Mouse (Mus musculus) stomach, embryonic 14.5 days (tissue): ENCODE data around the gene Znfx1. TPM values are rescaled to one million over a fixed set of nuclear protein-coding genes. Genes with fewer than 3 reads are reported as not detected.

ENCODE experiments used
- ATAC-seq: fragments of 200-750 bp; cut with Nextera tagmentation; 2 replicates; pipeline ENCODE4 v1.8.0; 2017; ENCODE audit warnings: low read depth, moderate TSS enrichment; ENCODE audit not compliant: insufficient number of reproducible peaks, insufficient read depth, low FRiP score
- H3K27ac ChIP-seq: fragments of 300-500 bp; sonication (generic); 2 replicates; pipeline ENCODE4 v1.5.1; 2014; ENCODE audit warnings: mild to moderate bottlenecking, low read length, moderate library complexity, mixed read lengths
- H3K27me3 ChIP-seq: fragments of 300-500 bp; sonication (generic); 2 replicates; pipeline ENCODE4 v1.6.1; 2014; ENCODE audit warnings: low read length, control low read depth, mixed read lengths; ENCODE audit not compliant: control insufficient read depth, insufficient read depth
- H3K36me3 ChIP-seq: fragments of 300-500 bp; sonication (generic); 2 replicates; pipeline ENCODE4 v1.6.1; 2014; ENCODE audit warnings: mild to moderate bottlenecking, control low read depth, low read length, moderate library complexity, mixed read lengths; ENCODE audit not compliant: control insufficient read depth, insufficient read depth
- H3K4me1 ChIP-seq: fragments of 300-500 bp; sonication (generic); 2 replicates; pipeline ENCODE4 v1.6.1; 2014; ENCODE audit warnings: low read length, control low read depth, mixed read lengths; ENCODE audit not compliant: control insufficient read depth, insufficient read depth
- H3K4me2 ChIP-seq: fragments of 300-500 bp; sonication (generic); replicated peaks from 2 replicates; pipeline ENCODE4 v1.6.1; 2014; ENCODE audit warnings: low read depth, low read length, control low read depth
- H3K4me3 ChIP-seq: fragments of 300-500 bp; sonication (generic); 2 replicates; pipeline ENCODE4 v1.5.1; 2014; ENCODE audit warnings: low read depth, low read length, control low read depth
- H3K9ac ChIP-seq: fragments of 300-500 bp; sonication (generic); replicated peaks from 2 replicates; pipeline ENCODE4 v1.6.1; 2014; ENCODE audit warnings: low read depth, mild to moderate bottlenecking, control low read depth, low read length, moderate library complexity, mixed read lengths
- H3K9me3 ChIP-seq: fragments of 300-500 bp; sonication (generic); 2 replicates; pipeline ENCODE4 v1.6.1; 2016; ENCODE audit warnings: low read depth, low read length, control low read depth; ENCODE audit not compliant: control insufficient read depth
- WGBS: fragments of 180-500 bp; shearing (Covaris S2); extraction: QIAGEN DNeasy Blood & Tissue Kit; methylation state at CpG from one replicate; pipeline ENCODE4 v1.1.7; 2014; 5-methylcytosine and 5-hydroxymethylcytosine counted together
- polyA plus RNA-seq: library from polyadenylated mRNA; unstranded; fragments of >200 nt; fragmentation: Nextera tagmentation; extraction: Ambion mirVana; gene quantifications from 2 replicates; pipeline ENCODE4 v1.2.1, GENCODE M21; 2014

Gene Znfx1
- polyA plus RNA-seq, 1 experiment from 2014 or later = 6.7 TPM

GRCm38 (mm10) chr2:167004099-167004854 is 58.5 kb downstream of the Znfx1 start:
- Histone ChIP-seq H3K36me3 (no peaks in the 10 kb centered on the region), H3K27me3 (no peaks in the 10 kb centered on the region), H3K9me3 (no peaks in the 10 kb centered on the region), H3K27ac (no peak overlapping the region), H3K4me3 (no peak overlapping the region), H3K4me1 (no peaks in the 10 kb centered on the region), H3K4me2 (no peak overlapping the region), H3K9ac (no peak overlapping the region)
- WGBS = 37% methylated on average over 8 of the region's 8 CpGs
- ATAC-seq = no peak

- Histone ChIP-seq H3K9me3 (no peaks in the 10 kb centered on the region), H3K27me3 (no peaks in the 10 kb centered on the region), H3K4me3 (no peak overlapping the region), H3K27ac (no peak overlapping the region), H3K4me2 (no peak overlapping the region), H3K4me1 (no peaks in the 10 kb centered on the region), H3K36me3 (no peaks in the 10 kb centered on the region), H3K9ac (no peak overlapping the region)
- ATAC-seq = no peak
- 79% methylated on average over 9 of the region's 9 CpGs for WGBS
Observed at GRCm38 (mm10) chr2:167001486-167001885, 61.3 kb downstream of the Znfx1 start.

GRCm38 (mm10) chr2:166996533-166996894 is 66.3 kb downstream of the Znfx1 start:
- ATAC-seq = no peak
- H3K9ac ChIP-seq = peak overlapping the region; percentile 43; the same call in 1 of the 2 replicates
- H3K4me1 ChIP-seq = peaks cover 22% of the 10 kb centered on the region; the same call in 1 of the 2 replicates
- peak overlapping the region; percentile 46 for H3K4me2 ChIP-seq
- H3K27me3 ChIP-seq = no peaks in the 10 kb centered on the region
- no peaks in the 10 kb centered on the region for H3K36me3 ChIP-seq
- H3K4me3 ChIP-seq = peak overlapping the region; percentile 94
- H3K27ac ChIP-seq = peak overlapping the region; percentile 98
- 40% methylated on average over 8 of the region's 8 CpGs for WGBS
- no peaks in the 10 kb centered on the region for H3K9me3 ChIP-seq

GRCm38 (mm10) chr2:166995796-166996532 is 66.9 kb downstream of the Znfx1 start, which contains the start of gene Stau1:
Gene Stau1, minus strand, starts transcription at chr2:166996299.
- peak within 1 kb of the TSS; percentile 89 for H3K4me2 ChIP-seq
- no peaks in the 10 kb centered on the region for H3K27me3 ChIP-seq
- H3K9me3 ChIP-seq = no peaks in the 10 kb centered on the region
- H3K9ac ChIP-seq = peak within 1 kb of the TSS; percentile 96
- H3K36me3 ChIP-seq = no peaks in the 10 kb centered on the region
- ATAC-seq = peak; percentile 99
- peak within 1 kb of the TSS; percentile 98 for H3K27ac ChIP-seq
- WGBS = under 1% methylated on average over 87 of the region's 88 CpGs
- H3K4me1 ChIP-seq = peaks cover 26% of the 10 kb centered on the region; the same call in 1 of the 2 replicates
- peak within 1 kb of the TSS; percentile 94 for H3K4me3 ChIP-seq

DNA sequence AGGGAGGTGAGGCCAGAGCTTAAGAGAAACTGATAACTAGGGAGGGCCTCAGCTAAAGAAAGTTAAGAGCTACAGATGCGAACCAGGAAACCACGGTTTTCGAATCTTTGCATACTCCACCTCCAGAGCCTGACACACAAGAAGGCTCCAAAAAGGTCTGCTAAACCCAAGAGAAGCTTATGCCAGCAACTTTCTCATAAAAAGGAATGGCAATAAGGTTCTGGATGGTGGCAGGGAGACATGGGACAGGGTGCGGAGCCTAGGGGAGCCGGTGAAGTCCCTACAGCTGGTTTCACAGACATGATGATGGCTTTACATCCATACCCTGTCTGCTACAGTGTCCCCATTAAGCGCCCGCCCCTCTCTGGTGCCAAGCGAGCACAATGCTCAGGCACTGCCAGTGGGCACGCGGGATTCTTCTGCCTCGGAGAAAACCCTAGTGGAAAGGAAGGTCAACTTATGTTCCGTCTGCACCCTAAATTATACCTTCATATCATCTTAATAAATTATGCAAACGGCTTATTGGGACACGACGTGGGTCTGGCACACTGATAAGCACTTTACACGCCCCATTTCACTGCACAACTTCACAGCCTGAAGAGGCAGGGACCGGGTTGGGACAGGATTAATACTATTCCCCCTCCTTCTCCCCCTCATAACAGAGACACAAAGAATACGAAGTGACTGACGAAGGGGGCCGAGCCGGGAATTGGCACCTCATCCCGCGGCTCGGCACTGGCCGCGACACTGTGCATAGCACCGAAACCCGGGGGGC is 67.6 kb downstream of the Znfx1 start:
- peak overlapping the region; percentile 98 for H3K27ac ChIP-seq
- peak overlapping the region; percentile 94 for H3K4me3 ChIP-seq
- 2% methylated on average over 28 of the region's 28 CpGs for WGBS
- H3K4me1 ChIP-seq = peaks cover 27% of the 10 kb centered on the region; the same call in 1 of the 2 replicates
- peak overlapping the region; percentile 96 for H3K9ac ChIP-seq
- no peaks in the 10 kb centered on the region for H3K36me3 ChIP-seq
- H3K9me3 ChIP-seq = no peaks in the 10 kb centered on the region
- no peak for ATAC-seq
- H3K4me2 ChIP-seq = peak overlapping the region; percentile 89
- H3K27me3 ChIP-seq = no peaks in the 10 kb centered on the region

DNA sequence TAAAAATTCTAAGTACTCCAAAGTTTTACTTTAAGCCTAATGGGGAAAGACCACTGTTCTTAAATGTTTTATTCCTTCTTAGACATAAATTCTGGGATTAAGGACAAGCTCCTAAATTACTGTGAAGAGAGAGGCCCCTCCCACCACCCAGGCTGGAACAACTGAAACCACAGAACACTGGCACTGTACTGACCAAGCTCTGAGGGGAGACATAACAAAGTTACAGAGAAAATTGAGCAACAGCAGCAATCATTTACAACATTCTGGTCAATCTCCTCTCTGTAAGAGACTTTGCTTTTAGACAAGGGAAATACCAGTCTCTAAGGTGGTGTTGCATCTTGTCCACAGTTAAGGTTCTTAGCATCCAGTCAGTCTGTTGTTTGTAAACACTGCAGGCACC is 70.9 kb downstream of the Znfx1 start:
- no peak overlapping the region for H3K4me3 ChIP-seq

DNA sequence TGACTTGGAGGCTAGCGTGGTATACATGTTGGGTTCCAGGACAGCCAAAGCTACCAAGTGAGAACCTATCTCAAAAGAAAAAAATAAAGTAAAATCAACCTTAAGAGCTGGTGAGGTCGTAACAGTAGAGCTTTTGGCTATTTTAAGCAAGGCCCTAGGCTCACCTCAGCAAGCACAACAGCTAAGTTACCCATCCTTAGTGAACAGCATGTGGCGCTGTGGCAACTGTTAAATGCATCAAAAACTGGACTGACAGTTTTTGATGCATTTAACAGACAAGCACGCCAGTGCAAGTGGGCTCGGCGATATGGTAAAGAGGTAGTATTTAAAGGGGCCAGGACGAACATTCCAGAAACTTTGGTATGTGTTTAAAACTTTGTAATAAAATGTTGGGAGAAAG is 72.0 kb downstream of the Znfx1 start:
- no peak overlapping the region for H3K4me2 ChIP-seq
- no peak overlapping the region for H3K4me3 ChIP-seq
- H3K9ac ChIP-seq = no peak overlapping the region
- no peaks in the 10 kb centered on the region for H3K36me3 ChIP-seq
- H3K9me3 ChIP-seq = no peaks in the 10 kb centered on the region
- no peaks in the 10 kb centered on the region for H3K27me3 ChIP-seq
- H3K4me1 ChIP-seq = peaks cover 27% of the 10 kb centered on the region; the same call in 1 of the 2 replicates
- H3K27ac ChIP-seq = no peak overlapping the region
- 76% methylated on average over 7 of the region's 7 CpGs for WGBS
- no peak for ATAC-seq

More for the DNA sequence above, 70.9 kb downstream of the Znfx1 start:
- Histone ChIP-seq H3K4me1 (peaks cover 27% of the 10 kb centered on the region; the same call in 1 of the 2 replicates), H3K27me3 (no peaks in the 10 kb centered on the region), H3K27ac (no peak overlapping the region), H3K9me3 (no peaks in the 10 kb centered on the region), H3K4me2 (no peak overlapping the region), H3K36me3 (no peaks in the 10 kb centered on the region), H3K9ac (no peak overlapping the region)
- no peak for ATAC-seq
